Mouse (Mus musculus): ENCODE measurements at regions not wholly inside any gene's neighbourhood (a gene's known extent, or its start where the extent isn't known, plus 50 kb on each side); places are given as distances from the start of the nearest gene placed in this dataset.

- no peak overlapping the region for H3K27ac ChIP-seq (ENCODE audit: low read depth, low read length)
- ATAC-seq (ENCODE audit: low FRiP score) (no peak), DNase-seq (ENCODE audit: low spot score) (no peak)
- 70% methylated on average over 3 of the region's 3 CpGs for WGBS
- no peak overlapping the region for H3K4me3 ChIP-seq (ENCODE audit: low read depth, low read length)
- H3K4me2 ChIP-seq (replicated peaks; ENCODE audit: low read depth, low read length) = no peak overlapping the region
- peaks cover 5% of the 10 kb centered on the region; the same call in 1 of the 2 replicates for H3K4me1 ChIP-seq (replicated peaks; ENCODE audit: control insufficient read depth, insufficient read depth, low read length)
- no peaks in the 10 kb centered on the region for H3K36me3 ChIP-seq (ENCODE audit: control insufficient read depth, insufficient read depth, low read length)
- no peak overlapping the region for H3K9ac ChIP-seq (ENCODE audit: low read depth, low read length)
- 0 out of 2 replicates have a peak, but pooled peaks cover 2% of the 10 kb centered on the region for H3K27me3 ChIP-seq (ENCODE audit: control insufficient read depth, insufficient read depth, low read length)
- no peaks in the 10 kb centered on the region for H3K9me3 ChIP-seq (ENCODE audit: control insufficient read depth, low read length)
These were observed 75.2 kb upstream of the Dnajc24 start for GRCm38 (mm10) chr2:106078591-106078990.

DNA sequence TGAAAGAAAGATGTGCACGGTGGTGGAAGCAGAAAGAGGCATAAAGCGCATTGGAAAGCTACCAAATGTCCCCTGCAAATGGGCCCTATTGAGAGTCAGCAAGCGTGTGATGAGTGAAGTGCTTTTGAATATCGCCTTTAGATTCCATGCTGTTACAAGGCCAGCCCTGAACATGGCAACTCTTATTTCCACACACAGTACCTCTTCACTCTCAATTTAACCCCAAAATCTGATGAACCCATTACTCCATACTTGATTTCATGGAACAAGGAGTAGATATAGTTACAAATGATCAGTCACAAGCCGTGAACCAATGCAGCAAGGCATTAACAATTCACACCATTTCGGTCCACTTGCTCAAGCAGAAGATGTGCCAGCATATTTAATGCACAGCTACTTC, 71.1 kb upstream of the Dnajc24 start:
- ATAC-seq (ENCODE audit: low FRiP score) (peak; percentile 38), DNase-seq (ENCODE audit: low spot score) (no peak)
- peaks cover 2% of the 10 kb centered on the region for H3K27me3 ChIP-seq (ENCODE audit: control insufficient read depth, insufficient read depth, low read length)
- H3K27ac ChIP-seq (ENCODE audit: low read depth, low read length) = no peak overlapping the region
- no peaks in the 10 kb centered on the region for H3K4me1 ChIP-seq (replicated peaks; ENCODE audit: control insufficient read depth, insufficient read depth, low read length)
- H3K4me3 ChIP-seq (ENCODE audit: low read depth, low read length) = no peak overlapping the region
- WGBS = 39% methylated on average over 6 of the region's 6 CpGs
- no peaks in the 10 kb centered on the region for H3K9me3 ChIP-seq (ENCODE audit: control insufficient read depth, low read length)
- H3K4me2 ChIP-seq (replicated peaks; ENCODE audit: low read depth, low read length) = no peak overlapping the region
- no peak overlapping the region for H3K9ac ChIP-seq (ENCODE audit: low read depth, low read length)
- no peaks in the 10 kb centered on the region for H3K36me3 ChIP-seq (ENCODE audit: control insufficient read depth, insufficient read depth, low read length)

DNA sequence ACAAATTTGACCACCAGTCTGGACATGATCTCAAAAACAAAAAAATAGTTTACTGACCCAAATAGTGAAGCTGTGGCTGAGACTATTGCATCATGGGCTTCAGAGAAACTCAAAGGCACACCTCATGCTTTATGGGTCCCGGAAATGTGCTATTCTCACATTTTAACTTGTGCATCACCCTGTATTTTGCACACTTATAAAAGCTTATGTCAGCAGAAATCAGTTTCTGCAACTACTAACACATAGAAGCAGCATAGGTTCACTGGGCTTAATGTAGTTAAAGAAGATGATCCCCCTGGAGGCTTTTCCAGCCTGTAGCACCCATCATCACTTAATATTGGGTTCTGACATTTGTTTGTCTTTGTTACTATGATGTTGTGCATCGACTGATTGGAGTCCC, 61.0 kb upstream of the Dnajc24 start:
- no peaks in the 10 kb centered on the region for H3K27me3 ChIP-seq (ENCODE audit: control insufficient read depth, insufficient read depth, low read length)
- no peak overlapping the region for H3K4me3 ChIP-seq (ENCODE audit: low read depth, low read length)
- H3K4me2 ChIP-seq (replicated peaks; ENCODE audit: low read depth, low read length) = no peak overlapping the region
- H3K36me3 ChIP-seq (ENCODE audit: control insufficient read depth, insufficient read depth, low read length) = no peaks in the 10 kb centered on the region
- WGBS = 92% methylated on average over 2 of the region's 2 CpGs
- H3K9ac ChIP-seq (ENCODE audit: low read depth, low read length) = no peak overlapping the region
- no peaks in the 10 kb centered on the region for H3K4me1 ChIP-seq (replicated peaks; ENCODE audit: control insufficient read depth, insufficient read depth, low read length)
- no peak overlapping the region for H3K27ac ChIP-seq (ENCODE audit: low read depth, low read length)
- ATAC-seq (ENCODE audit: low FRiP score) (no peak), DNase-seq (ENCODE audit: low spot score) (no peak)
- no peaks in the 10 kb centered on the region for H3K9me3 ChIP-seq (ENCODE audit: control insufficient read depth, low read length)

Measured in hindbrain, embryonic 11.5 days (tissue).